Mouse (Mus musculus) gastrocnemius, postnatal 4 days (tissue): Measurements from ENCODE around the gene Apobec1. TPM values are rescaled to one million over a fixed set of nuclear protein-coding genes. Genes with fewer than 3 reads are reported as not detected.
"Not testable (repeated sequence)": the region's sequence is repeated elsewhere in the genome, so short reads cannot be mapped to it uniquely, and the experiment has no call there.

ENCODE experiments used
- DNase-seq, 2 experiments: peaks; one replicate each; pipeline ENCODE4 v3.0.0; 2021 to 2022; ENCODE audit warnings: low spot score in 2 of 2, mixed read lengths in 2 of 2
- total RNA-seq, 2 experiments: library from RNA; stranded (reverse); gene quantifications; 2 replicates each; pipeline ENCODE4 v1.2.3; 2021

The Apobec1 gene
- total RNA-seq, 2 experiments from 2014 or later, result 3.1 to 4.6 TPM

DNA sequence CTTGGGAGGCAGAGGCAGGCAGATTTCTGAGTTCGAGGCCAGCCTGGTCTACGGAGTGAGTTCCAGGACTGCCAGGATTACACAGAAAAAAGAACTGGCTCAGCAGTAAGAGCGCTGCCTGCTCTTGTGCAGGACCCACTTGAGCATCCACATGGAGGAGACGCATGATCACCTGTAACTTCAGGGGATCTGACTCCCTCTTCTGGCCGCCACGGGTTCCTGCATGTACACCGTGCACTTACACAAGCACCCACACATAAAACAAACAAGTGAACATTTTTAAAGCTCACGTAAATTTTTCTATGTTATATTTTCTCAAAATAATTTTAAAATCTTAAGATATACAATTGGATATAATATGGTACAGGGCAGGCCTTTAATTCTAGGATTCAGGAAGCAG is 3.2 kb upstream of the Apobec1 start:
- no peak for DNase-seq

DNA sequence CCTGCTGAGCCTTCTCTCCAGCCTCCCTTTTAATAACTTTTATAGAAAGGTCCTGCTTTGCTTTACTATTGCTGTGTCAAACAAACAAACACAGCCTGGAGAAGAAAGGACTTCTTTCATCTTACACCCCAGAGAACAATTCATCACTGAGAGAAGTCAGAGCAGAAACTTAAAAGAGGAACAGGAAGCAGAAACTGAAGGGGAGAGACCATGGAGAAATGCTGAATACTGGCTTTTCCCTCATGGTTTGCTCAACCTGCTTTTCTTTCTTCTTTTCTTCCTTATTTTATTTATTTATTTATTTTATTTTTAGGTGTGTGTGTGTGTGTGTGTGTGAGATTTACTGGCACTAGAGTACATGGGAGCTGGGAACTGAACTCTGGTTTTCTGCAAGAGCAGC is 2.0 kb upstream of the Apobec1 start:
- DNase-seq, result no peak

GRCm38 (mm10) chr6:122602992-122603322 is 713 bp upstream of the Apobec1 start:
- DNase-seq, result no peak

DNA sequence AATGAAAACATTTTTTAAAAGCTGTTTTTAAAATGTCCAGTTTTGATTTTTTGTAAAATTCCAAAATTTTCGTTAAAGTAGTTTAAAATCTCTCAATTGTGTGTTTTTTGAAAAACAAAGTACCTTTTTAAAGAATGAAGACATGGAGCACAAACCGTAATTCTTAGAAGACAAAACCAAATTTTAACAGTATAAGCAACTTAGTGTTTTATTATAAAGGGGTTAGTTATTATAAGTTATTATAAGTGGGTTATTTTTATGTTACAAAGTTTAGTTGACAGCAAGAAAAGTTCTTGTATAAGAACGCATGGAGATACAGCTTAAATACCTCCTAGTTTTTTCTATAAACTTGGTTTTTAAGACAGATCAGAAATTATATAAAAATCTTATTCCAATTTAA is 629 bp downstream of the Apobec1 start:
- DNase-seq, result no peak

DNA sequence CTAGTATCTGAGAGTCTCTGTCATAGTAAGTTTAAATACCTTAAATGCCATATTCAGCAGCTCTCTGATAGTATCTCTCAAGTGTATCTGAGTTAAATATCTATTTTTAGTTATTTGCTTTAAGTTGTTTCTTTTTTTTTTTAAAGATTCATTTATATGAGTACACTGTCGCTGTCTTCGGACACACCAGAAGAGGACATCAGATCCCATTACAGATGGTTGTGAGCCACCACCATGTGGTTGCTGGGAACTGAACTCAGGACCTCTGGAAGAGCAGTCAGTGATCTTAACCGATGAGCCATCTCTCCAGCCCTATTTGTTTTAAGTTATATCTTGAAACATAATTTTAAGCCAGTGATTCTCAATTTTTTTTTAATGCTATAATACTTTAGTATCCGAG is 1.2 kb downstream of the Apobec1 start:
- no peak for DNase-seq

GRCm38 (mm10) chr6:122600066-122600646 is 2.1 kb downstream of the Apobec1 start:
- DNase-seq, result no peak

DNA sequence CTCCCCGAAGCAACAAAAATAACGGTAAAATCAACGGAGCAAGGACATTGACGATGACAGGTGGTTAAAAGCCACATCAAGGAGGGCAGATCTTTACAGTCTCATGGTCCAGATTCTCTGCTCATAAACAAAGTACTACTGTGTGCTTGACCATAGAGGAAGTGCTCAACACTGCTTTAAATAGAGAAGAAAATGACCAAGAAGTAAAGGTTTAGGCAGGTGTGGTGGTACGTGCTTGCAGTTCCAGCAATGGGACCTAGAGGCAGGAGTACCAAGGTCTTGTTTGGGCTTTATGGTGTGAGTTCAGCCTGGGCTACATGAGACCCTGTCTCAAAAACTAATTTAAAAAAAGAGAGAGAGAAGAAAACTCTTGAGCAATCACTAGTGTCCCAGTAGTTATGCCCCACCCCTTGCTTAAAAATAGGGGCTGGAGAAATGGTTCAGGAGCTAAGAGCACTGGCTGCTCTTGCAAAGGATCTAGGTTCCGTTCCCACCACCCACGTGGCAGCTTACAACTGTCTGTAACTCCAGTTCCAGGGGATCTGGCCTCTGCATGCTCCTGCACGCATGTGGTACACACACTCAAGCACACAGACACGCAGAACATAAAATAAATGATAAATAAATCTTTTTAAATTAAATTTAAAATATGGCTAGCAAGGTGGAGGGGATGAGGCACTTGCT is 3.0 kb downstream of the Apobec1 start:
- no peak for DNase-seq

DNA sequence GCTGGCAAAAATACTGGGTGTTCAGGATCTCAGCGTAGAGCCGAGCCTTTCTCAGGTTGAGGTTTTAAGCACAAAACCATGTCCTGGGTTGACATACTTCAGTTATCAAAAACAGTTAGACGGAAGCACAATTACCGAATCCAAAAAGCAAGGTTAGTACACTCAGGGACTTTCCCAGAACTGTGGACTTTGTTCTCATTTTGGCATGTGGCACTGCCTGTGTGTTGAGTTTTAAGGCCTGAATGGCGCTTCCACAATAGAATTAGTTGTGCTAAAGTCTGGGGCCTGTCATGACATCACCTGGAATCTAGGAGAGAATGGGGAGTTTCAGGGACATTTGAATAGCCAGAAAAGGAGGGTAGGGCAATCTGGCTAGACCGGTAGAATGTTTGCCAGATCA is 3.8 kb downstream of the Apobec1 start:
- DNase-seq, result no peak

GRCm38 (mm10) chr6:122598014-122598413 is 4.2 kb downstream of the Apobec1 start:
- DNase-seq, result no peak

DNA sequence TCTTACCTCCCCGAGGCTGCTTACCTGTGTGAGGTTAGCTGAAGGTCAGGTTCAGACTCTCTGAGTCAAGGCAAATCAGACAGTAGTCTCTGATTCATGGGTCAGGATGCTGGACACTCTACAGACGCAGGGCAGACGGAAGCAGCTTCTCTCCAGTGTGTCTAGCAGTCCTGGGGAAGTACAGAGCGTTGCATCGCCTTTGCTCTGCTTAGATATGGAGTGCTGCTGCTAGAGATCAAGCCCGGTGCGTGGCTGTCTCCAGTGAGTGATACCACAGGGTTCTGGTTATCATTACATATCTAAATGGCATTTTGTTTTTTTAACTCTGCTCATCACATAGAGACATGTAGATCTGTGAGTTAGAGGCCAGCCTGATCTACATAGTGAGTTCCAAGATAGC is 5.6 kb downstream of the Apobec1 start:
- DNase-seq, result no peak

- DNase-seq, result no peak
Observed at GRCm38 (mm10) chr6:122595637-122596036, 6.6 kb downstream of the Apobec1 start.

GRCm38 (mm10) chr6:122592905-122593304 is 9.3 kb downstream of the Apobec1 start:
- no peak for DNase-seq

- no peak for DNase-seq
Observed at GRCm38 (mm10) chr6:122591027-122591758, 11.1 kb downstream of the Apobec1 start.

- no peak for DNase-seq
Observed at GRCm38 (mm10) chr6:122579086-122579485, 23.2 kb downstream of the Apobec1 start.

DNA sequence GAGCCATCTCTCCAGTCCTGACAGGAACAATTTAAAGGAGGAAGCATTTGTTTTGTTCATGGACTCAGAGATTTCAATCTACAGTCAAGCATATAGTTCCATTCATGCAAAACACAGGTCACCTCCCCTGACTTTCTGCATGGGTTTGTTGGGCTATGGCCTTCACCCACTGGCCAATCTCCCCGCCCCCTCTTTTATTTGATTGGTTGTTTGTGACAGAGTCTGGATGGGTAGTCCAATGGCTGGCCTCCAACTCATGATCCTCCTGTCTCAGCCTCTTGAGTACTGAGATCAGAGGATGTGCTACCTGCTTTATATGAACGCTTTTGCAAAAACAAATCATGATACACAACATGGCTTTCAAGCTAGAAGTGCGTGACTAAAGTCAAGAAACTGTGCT is 25.2 kb downstream of the Apobec1 start:
- DNase-seq, result no peak

DNA sequence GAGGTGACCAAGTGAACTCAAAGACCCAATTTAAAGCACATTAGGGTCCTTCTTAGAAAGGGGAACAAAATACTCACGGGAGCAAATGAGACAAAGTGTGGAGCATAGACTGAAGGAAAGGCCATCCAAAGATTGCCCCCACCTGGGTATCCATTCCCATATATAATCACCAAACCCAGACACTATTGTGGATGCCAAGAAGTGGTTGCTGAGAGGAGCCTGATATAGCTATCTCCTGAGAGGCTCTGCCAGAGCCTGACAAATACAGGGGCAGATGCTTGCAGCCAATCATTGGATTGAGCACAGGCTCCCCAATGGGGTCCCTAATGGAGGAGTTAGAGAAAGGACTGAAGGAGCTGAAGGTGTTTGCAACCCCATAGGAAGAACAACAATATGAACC is 27.2 kb downstream of the Apobec1 start:
- DNase-seq, result not testable (repeated sequence)

DNA sequence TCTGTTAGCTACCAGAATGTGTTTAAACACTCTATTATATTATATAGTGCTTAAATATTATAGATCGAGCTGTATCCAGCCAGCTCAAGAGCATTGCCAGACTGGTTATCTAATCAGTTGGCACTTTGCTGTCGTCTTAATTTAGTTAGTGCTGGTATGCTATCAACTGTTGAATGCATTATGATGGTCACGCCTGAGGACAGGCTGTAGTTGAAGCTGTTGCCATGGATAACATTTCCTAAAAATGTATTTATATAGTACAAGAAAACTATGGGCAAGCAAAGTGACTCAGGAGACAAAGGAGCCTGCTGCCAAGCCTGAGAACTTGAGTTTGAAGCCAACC is 30.7 kb downstream of the Apobec1 start:
- DNase-seq, result no peak

DNA sequence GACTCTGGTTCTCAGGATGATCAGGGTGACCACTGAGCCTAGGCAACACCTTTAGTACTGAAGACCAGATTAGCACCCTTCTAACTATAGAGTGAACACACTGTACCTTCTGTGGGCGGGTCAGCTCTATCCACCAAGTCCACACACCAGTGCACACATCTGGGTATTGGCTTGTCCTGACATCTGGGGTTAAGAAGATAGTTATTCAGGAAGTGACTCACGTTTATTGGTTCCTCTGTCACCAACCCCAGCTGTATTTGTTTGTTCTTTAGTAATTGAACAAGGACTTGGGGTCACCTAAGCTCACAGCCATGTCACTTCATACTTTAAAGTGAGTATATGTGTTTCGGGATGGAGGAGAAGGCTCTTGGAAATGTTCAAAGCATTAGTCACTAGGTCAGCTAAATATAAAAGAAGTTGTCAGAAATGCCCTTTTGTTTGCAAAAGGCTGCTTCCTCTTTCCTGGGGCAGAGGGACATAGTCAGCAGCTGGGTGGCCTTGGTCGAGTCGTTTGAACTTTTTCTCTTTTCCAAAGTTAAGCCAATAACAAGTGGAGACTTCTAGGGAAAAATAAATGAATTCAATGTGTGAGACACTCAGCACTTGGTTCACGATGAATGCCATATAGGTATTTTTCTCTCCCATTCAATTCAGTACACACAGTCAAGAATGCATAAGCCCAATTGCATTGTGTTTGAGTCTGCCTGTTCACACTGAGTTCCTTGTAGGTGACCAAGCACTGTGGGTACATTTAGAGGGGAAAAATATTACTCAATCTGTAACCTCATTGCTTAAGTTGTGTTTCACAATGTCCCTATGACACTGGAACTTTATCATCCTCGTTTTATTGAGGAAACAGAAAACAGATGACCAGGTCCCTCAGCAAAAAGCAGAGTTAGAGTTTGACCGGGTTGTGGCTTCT is 31.3 kb downstream of the Apobec1 start:
- DNase-seq, result no peak

DNA sequence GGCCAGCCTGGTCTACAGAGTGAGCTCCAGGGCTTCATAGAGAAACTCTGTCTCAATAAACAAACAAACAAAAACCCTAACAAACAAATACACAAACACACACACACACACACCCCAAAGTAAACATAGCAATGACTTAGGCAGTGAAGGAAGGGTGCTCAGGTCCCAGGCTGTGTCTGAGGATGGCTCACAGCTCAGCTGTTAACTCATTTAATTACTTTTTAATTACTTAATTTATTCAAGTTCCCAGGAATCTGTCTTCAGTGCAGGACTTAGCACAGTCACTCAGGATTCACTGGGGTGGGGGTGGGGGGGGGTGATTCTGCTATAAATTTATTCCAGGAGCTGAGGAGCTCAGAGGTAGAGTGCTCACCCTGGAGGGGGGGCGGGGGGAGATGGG is 32.5 kb downstream of the Apobec1 start:
- DNase-seq, result no peak

DNA sequence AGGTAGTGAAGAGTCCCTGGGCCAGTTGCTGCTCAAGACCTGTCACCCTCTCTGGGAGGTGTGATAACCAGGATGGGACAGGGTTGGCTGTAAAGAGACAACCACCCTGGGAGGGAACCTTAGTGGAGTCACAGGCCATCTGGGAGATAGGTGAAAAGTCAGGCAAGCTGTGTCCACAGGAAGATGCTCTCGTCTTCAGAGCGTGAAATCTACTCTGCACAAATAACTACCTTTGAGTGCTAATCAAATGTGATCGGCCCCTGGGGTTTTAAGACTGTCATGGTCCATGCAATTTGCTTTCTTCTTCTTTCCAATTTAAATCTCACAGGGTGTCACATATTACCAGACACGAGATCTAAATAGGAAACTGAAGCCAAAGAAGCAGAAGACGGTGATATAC is 33.1 kb downstream of the Apobec1 start:
- DNase-seq, result no peak

DNA sequence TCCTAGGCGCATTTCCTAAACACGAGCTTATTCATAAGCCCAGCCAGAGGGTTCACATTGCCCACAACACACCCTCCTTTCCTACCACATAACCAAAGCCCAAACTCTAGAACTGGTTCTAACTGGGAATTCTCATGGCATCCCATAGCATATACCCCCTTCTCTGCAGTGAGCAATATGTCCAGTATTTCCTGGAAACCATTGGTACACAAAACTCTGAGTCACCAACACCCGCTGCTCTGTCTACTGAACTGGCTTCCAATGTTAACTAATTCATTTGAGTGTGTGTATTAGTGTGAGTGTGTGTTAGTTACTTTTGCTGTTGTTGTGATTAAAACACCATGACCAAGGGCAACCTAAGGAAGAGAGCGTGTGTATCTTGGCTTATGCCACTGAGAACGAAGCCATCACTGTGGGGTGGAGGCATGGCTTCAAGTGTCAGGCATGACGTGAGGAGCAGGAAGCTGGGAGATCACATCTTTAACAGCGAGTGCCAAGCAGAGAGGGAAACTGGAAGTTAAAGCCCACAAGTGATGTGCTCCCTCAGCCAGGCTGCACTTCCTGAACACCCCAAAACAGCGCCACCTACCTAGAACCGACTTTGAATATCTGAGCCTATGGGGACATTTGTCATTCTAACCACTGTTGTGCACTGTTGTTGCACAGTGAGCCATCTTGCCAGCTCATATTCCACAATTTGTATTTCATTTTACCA is 37.0 kb downstream of the Apobec1 start:
- no peak for DNase-seq
